Mouse (Mus musculus) small intestine, adult 2 months (tissue): Measurements from ENCODE around the gene Dhdds.

Experiments used
- CTCF ChIP-seq: fragments of 200-500 bp; IDR thresholded peaks from 2 replicates; pipeline ENCODE4 v1.5.1; 2012; ENCODE audit warnings: low read depth, mild to moderate bottlenecking, control low read depth, inconsistent platforms, low read length, moderate library complexity, mixed read lengths; ENCODE audit not compliant: insufficient replicate concordance, insufficient read length; ENCODE audit errors: extremely low read depth
- POLR2A ChIP-seq: fragments of 200-500 bp; IDR thresholded peaks from 2 replicates; pipeline ENCODE4 v1.6.1; 2012; ENCODE audit warnings: low read depth, mild to moderate bottlenecking, control low read depth, inconsistent platforms, low read length, moderate library complexity

DNA sequence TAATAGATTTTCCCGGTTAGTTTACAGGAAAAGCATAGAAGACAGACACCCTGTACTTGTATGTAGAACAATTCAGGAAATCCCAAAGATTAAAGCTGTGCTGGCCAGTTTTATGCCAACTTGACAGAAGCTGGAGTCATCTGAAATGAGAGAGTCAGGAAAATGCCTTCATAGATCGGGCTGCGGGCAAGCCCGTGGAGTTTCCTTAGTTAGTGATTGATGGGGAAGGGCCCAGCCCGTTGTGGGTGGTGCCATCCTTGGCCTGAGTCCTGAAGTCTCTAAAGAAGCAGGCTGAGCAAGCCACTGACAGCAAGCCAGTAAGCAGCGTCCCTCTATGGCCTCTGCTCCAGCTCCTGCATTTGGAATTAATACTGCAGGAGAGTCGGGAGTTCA is 71.4 kb downstream of the Dhdds start:
- TF ChIP-seq CTCF, result no peak
- no peak for TF ChIP-seq POLR2A
